Mouse (Mus musculus) B cell, adult 62 days (primary cell): ENCODE results near the gene Capsl. TPM values are rescaled to one million over a fixed set of nuclear protein-coding genes. Genes with fewer than 3 reads are reported as not detected.

Source experiments
- total RNA-seq: library from RNA; stranded (reverse); gene quantifications from 4 replicates; pipeline ENCODE4 v1.2.4, GENCODE M21; 2023

The Capsl gene
- total RNA-seq, result not detected in 4 replicates

DNA sequence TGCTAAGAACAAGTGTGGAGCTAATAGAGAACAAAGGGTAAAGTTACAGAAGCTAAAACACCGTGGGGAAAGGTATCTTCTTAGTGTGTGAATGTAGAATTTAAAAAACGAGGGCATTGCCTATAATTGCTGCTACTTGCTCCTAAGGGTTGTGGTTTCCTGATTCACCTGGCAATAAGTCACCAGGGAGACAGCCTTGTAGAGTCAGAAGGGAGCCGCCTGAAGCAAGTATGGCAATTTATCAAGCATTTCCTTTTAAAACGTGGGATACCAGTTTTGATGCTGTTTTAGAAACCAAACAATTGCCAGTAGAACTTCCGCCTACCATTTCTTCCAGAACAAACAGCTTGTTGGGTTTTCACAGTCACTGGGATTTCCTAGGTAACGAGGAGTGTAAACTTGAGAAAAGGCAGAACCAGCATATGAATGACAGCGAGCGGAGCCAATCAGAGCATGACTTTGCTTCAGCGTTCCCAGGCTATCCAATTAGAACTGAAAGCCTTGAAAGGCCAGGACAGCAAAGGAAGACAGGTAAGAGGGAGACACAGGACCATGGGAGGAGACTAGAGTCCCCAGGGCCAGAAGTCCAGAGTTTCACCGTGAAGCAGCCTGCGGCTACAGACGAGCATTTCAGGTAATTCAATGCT lies at the start of gene Capsl:
TSS of gene Capsl (plus strand) at position 495 of the 647 bp plus-strand sequence.

Other genes with a start within 250 kb of the Capsl start
- not detected in 4 replicates for gene Ugt3a1, start 159.1 kb upstream of the Capsl start, total RNA-seq
- gene Ugt3a2, start 100.5 kb upstream of the Capsl start, total RNA-seq, result not detected in 4 replicates
- gene Il7r, start 94.1 kb downstream of the Capsl start, total RNA-seq, result 1.0 to 2.4 TPM (median 1.6 TPM) in 4 replicates